Mouse (Mus musculus): Measurements from ENCODE around the gene Wdfy2. TPM values are rescaled to one million over a fixed set of nuclear protein-coding genes. Genes with fewer than 3 reads are reported as not detected.

Gene Wdfy2
- polyA plus RNA-seq, 1 experiment, result 2.6 TPM

GRCm38 (mm10) chr14:62922637-62923036, 85.2 kb downstream of the Wdfy2 start:
- no peaks in the 10 kb centered on the region for H3K27me3 ChIP-seq (ENCODE audit: control insufficient read depth, insufficient read depth, low read length)
- no peaks in the 10 kb centered on the region for H3K4me1 ChIP-seq (ENCODE audit: control insufficient read depth, insufficient read depth, insufficient read length, low read length)
- H3K4me3 ChIP-seq (ENCODE audit: low read depth, low read length), result no peak overlapping the region
- TF ChIP-seq CTCF (IDR thresholded peaks at IDR 0.05; ENCODE audit: extremely low read depth, insufficient read length, insufficient replicate concordance, low read depth, low read length) (no peak), POLR2A (IDR thresholded peaks at IDR 0.05; ENCODE audit: low read depth, low read length) (no peak)
- no peak overlapping the region for H3K27ac ChIP-seq (ENCODE audit: insufficient read depth, low read depth, low read length)
- H3K36me3 ChIP-seq (ENCODE audit: control insufficient read depth, insufficient read depth, low read length), result peaks cover 5% of the 10 kb centered on the region; the same call in 1 of the 2 replicates

GRCm38 (mm10) chr14:62924800-62925199, 87.3 kb downstream of the Wdfy2 start:
- Histone ChIP-seq H3K4me3 (ENCODE audit: low read depth, low read length) (no peak overlapping the region), H3K27me3 (ENCODE audit: control insufficient read depth, insufficient read depth, low read length) (no peaks in the 10 kb centered on the region), H3K36me3 (ENCODE audit: control insufficient read depth, insufficient read depth, low read length) (peaks cover 7% of the 10 kb centered on the region), H3K4me1 (ENCODE audit: control insufficient read depth, insufficient read depth, insufficient read length, low read length) (no peaks in the 10 kb centered on the region), H3K27ac (ENCODE audit: insufficient read depth, low read depth, low read length) (no peak overlapping the region)
- 84% methylated on average over 4 of the region's 4 CpGs for WGBS
- TF ChIP-seq POLR2A (IDR thresholded peaks at IDR 0.05; ENCODE audit: low read depth, low read length) (no peak), CTCF (IDR thresholded peaks at IDR 0.05; ENCODE audit: extremely low read depth, insufficient read length, insufficient replicate concordance, low read depth, low read length) (peak; percentile 33; the same call in 1 of the 2 replicates)

DNA sequence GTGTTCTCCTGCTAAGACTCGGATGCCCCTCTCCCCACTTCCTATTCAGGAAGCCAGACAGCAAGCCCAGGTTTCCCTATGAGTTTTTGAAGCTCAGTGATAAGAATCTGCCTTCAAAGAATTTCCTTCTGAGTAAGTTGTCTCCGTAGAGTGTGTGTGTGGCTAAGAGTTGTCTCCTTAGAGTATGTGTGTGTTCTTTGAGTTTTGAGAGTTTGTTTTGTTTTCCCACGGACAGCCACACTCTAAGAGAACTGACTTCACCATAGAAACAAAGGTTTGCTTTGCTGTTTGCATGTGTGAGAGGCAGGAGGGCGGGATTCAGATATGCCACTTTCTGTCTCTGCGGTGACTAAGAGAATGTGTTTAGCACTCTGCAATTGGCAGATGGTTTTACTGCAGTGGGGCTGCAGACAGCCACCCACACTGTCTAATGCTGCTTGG, 90.6 kb downstream of the Wdfy2 start:
- H3K27ac ChIP-seq (ENCODE audit: insufficient read depth, low read depth, low read length), result no peak overlapping the region
- peaks cover 11% of the 10 kb centered on the region for H3K36me3 ChIP-seq (ENCODE audit: control insufficient read depth, insufficient read depth, low read length)
- no peak for TF ChIP-seq CTCF (IDR thresholded peaks at IDR 0.05; ENCODE audit: extremely low read depth, insufficient read length, insufficient replicate concordance, low read depth, low read length)
- TF ChIP-seq POLR2A (IDR thresholded peaks at IDR 0.05; ENCODE audit: low read depth, low read length), result no peak
- no peak overlapping the region for H3K4me3 ChIP-seq (ENCODE audit: low read depth, low read length)
- H3K4me1 ChIP-seq (ENCODE audit: control insufficient read depth, insufficient read depth, insufficient read length, low read length), result no peaks in the 10 kb centered on the region; the same call in 1 of the 2 replicates
- no peaks in the 10 kb centered on the region for H3K27me3 ChIP-seq (ENCODE audit: control insufficient read depth, insufficient read depth, low read length)
- 72% methylated on average over 5 of the region's 5 CpGs for whole genome bisulfite sequencing

DNA sequence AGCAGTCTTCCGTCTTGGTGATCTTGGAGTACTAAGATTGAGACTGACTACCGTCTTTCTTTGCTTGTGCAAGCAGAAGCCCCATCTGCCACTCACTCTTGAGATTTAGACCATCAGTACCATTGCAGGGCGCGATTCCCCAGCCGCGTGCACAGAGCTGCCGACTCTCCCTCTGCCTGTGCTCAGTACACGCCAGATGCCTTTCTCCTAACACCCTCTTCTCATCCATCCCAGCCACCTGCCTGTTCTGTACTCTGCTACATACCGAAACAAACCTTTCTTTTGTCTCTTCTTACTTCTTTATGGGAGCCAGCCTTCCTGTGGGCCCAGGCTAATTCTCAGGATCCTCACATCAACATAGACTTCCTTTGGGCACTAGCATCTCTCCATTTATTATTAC, 97.9 kb downstream of the Wdfy2 start:
- WGBS, result 89% methylated on average over 9 of the region's 9 CpGs
- TF ChIP-seq CTCF (IDR thresholded peaks at IDR 0.05; ENCODE audit: extremely low read depth, insufficient read length, insufficient replicate concordance, low read depth, low read length) (no peak), POLR2A (IDR thresholded peaks at IDR 0.05; ENCODE audit: low read depth, low read length) (no peak)

DNA sequence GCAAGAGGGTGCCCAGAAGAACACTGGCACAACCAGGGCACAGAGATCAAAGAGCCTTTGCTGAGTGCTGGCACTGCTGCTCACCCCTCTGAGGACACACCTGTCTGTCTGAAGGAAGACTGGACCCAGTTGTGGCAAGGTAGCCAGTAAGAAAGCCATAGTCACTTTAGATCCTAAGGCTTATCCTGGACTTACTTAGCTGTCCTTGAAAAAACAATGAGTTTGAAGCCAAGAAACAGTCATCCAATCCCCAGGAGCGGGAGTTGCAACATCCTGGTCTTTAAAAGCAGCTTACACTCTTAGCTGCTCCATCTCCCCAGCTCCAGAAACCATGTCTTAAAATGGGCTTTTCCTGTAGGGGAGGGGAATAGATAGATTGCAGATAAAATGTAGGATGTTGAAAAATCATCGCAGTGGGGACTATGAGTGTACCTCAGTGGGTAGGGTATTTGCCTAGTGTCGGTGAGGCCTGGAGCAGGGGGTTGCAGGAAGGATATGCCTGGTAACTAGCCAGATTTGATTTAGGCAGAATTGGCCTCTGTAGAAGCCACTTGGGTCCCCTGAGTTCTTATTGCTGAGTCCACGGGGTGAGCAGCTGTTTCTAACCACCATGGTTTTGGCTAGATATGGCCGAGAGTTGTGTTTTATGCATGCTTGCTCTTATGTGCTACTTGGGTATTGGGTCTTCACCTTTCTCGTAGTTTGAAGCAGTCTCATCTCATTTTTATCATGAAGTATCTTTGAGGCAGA, 99.3 kb downstream of the Wdfy2 start:
- 86% methylated on average over 6 of the region's 6 CpGs for WGBS
- no peak for TF ChIP-seq POLR2A (IDR thresholded peaks at IDR 0.05; ENCODE audit: low read depth, low read length)
- TF ChIP-seq CTCF (IDR thresholded peaks at IDR 0.05; ENCODE audit: extremely low read depth, insufficient read length, insufficient replicate concordance, low read depth, low read length), result no peak
- Histone ChIP-seq H3K27ac (ENCODE audit: insufficient read depth, low read depth, low read length) (no peak overlapping the region), H3K36me3 (ENCODE audit: control insufficient read depth, insufficient read depth, low read length) (no peaks in the 10 kb centered on the region; the same call in 1 of the 2 replicates), H3K27me3 (ENCODE audit: control insufficient read depth, insufficient read depth, low read length) (no peaks in the 10 kb centered on the region), H3K4me3 (ENCODE audit: low read depth, low read length) (no peak overlapping the region), H3K4me1 (ENCODE audit: control insufficient read depth, insufficient read depth, insufficient read length, low read length) (peaks cover 5% of the 10 kb centered on the region; the same call in 1 of the 2 replicates)

More for the DNA sequence above, 97.9 kb downstream of the Wdfy2 start:
- no peak overlapping the region for H3K4me3 ChIP-seq (ENCODE audit: low read depth, low read length)
- no peak overlapping the region for H3K27ac ChIP-seq (ENCODE audit: insufficient read depth, low read depth, low read length)
- H3K36me3 ChIP-seq (ENCODE audit: control insufficient read depth, insufficient read depth, low read length), result peaks cover 4% of the 10 kb centered on the region; the same call in 1 of the 2 replicates
- H3K4me1 ChIP-seq (ENCODE audit: control insufficient read depth, insufficient read depth, insufficient read length, low read length), result no peaks in the 10 kb centered on the region
- H3K27me3 ChIP-seq (ENCODE audit: control insufficient read depth, insufficient read depth, low read length), result no peaks in the 10 kb centered on the region

- WGBS, result 75% methylated on average over 5 of the region's 5 CpGs
Measured at GRCm38 (mm10) chr14:62937675-62938074, 100.2 kb downstream of the Wdfy2 start.

DNA sequence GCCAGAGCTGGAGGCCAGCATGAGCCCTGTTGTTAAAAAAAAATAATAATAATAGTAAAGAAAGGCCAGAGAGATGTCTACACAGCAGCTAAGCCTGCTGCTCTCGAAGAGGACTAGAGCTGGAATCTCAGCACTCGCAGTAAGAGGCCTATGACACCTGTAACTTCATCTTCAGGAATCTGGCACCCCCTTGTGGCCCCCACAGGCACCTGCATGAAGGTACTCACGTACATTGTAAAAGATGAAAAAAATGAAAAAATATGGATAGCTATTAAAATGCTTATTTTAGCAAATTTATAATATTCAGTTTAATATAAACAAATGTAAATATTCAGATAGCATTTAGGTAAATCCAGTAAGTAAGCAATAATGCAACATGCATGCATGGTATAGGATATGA, 102.0 kb downstream of the Wdfy2 start:
- Histone ChIP-seq H3K27ac (ENCODE audit: insufficient read depth, low read depth, low read length) (no peak overlapping the region), H3K36me3 (ENCODE audit: control insufficient read depth, insufficient read depth, low read length) (peaks cover 2% of the 10 kb centered on the region; the same call in 1 of the 2 replicates), H3K4me1 (ENCODE audit: control insufficient read depth, insufficient read depth, insufficient read length, low read length) (peaks cover 5% of the 10 kb centered on the region; the same call in 1 of the 2 replicates), H3K27me3 (ENCODE audit: control insufficient read depth, insufficient read depth, low read length) (no peaks in the 10 kb centered on the region), H3K4me3 (ENCODE audit: low read depth, low read length) (no peak overlapping the region)
- TF ChIP-seq POLR2A (IDR thresholded peaks at IDR 0.05; ENCODE audit: low read depth, low read length), result no peak
- TF ChIP-seq CTCF (IDR thresholded peaks at IDR 0.05; ENCODE audit: extremely low read depth, insufficient read length, insufficient replicate concordance, low read depth, low read length), result peak; percentile 50; the same call in 1 of the 2 replicates
- 96% methylated on average over 3 of the region's 3 CpGs for WGBS

More at GRCm38 (mm10) chr14:62937675-62938074, 100.2 kb downstream of the Wdfy2 start:
- H3K27ac ChIP-seq (ENCODE audit: insufficient read depth, low read depth, low read length), result no peak overlapping the region
- no peak overlapping the region for H3K4me3 ChIP-seq (ENCODE audit: low read depth, low read length)
- H3K4me1 ChIP-seq (ENCODE audit: control insufficient read depth, insufficient read depth, insufficient read length, low read length), result peaks cover 5% of the 10 kb centered on the region; the same call in 1 of the 2 replicates
- H3K36me3 ChIP-seq (ENCODE audit: control insufficient read depth, insufficient read depth, low read length), result no peaks in the 10 kb centered on the region; the same call in 1 of the 2 replicates
- TF ChIP-seq POLR2A (IDR thresholded peaks at IDR 0.05; ENCODE audit: low read depth, low read length) (no peak), CTCF (IDR thresholded peaks at IDR 0.05; ENCODE audit: extremely low read depth, insufficient read length, insufficient replicate concordance, low read depth, low read length) (no peak)
- H3K27me3 ChIP-seq (ENCODE audit: control insufficient read depth, insufficient read depth, low read length), result no peaks in the 10 kb centered on the region

Measured in small intestine, adult 2 months (tissue).